Mouse (Mus musculus) liver, postnatal 0 days (tissue): Measurements from ENCODE around the gene Olfr507.

Experiments
- CTCF ChIP-seq: sonication (generic); IDR thresholded peaks from 2 replicates; pipeline ENCODE4 v1.5.1; 2016; ENCODE audit warnings: antibody characterized with exemption, low read depth
- EP300 ChIP-seq: IDR thresholded peaks from 2 replicates; pipeline ENCODE4 v1.6.1; 2016; ENCODE audit warnings: antibody characterized with exemption, low read depth, mild to moderate bottlenecking

DNA sequence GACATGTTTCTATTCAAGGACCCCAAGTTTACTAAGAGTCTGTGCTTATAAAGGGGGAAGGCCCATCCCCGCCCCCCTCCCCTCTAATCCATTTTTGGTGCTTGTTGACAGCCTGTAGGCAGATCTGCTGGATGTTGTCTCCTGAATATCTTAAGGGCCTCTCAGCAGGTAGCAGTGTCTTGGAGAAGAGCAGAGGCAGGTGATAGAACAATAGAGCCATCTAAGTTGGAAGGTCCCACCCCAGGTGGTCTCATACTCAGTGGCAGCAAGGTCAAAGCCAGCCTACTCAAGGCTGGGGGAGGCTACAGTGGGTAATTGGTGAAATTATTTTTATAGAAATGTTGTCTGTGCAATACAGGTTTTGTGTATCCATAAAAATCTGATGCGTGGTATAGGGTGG is 7.5 kb upstream of the Olfr507 start:
- no peak for TF ChIP-seq CTCF
- TF ChIP-seq EP300, result no peak
